19 mouse cellular contexts compared by ENCODE assay signal in the genomic region with DNA sequence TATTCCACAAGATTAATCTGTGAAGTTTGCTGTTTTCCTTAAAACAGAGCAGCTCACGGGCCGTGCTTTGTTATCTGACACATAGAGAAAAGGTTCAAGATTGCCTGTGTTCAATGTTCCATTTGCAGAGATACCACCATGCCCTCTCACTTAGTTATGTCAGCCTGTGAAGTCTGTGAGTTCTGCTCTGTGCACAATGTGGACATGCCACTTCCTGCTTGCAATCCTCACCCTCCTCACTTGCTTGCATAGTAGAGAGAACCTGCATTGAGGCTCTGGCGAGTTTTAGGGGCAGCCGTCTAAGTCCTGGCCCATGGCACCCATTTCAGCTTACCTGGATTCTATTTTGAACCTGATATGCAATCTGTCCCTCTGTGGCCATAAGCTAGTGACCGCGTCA.
"Had no signal": no experiment of that assay in that cellular context is flagged by ENCODE, and none has a peak within 500 bp of the region (broad histone marks: within the 10 kb centered on the region; RNA-seq: fewer than 3 reads in every experiment).

No protein-coding gene starts in this region.

- H3K9me3 ChIP-seq: limb, embryonic 10.5 days; limb, embryonic 13.5 days; megakaryocyte, embryonic 14.5 days; midbrain, embryonic 10.5 days; midbrain, embryonic 13.5 days; neural tube, embryonic 13.5 days had no signal

- H3K9ac ChIP-seq: limb, embryonic 13.5 days; liver, embryonic 14.5 days; liver, postnatal 0 days; lung, embryonic 14.5 days; midbrain, embryonic 13.5 days; neural tube, embryonic 13.5 days had no signal

- DNase-seq: kidney, adult 18-20 months; kidney, adult 9 months; kidney, postnatal 14 days; kidney, postnatal 4 days; liver, postnatal 0 days; lung, embryonic 14.5 days; lung, postnatal 4 days had no signal

- H3K4me3 ChIP-seq: limb, embryonic 10.5 days; limb, embryonic 13.5 days; megakaryocyte, embryonic 14.5 days; midbrain, embryonic 10.5 days; midbrain, embryonic 13.5 days; myocyte; neural tube, embryonic 13.5 days had no signal

- H3K4me2 ChIP-seq: limb, embryonic 13.5 days; lung, embryonic 14.5 days; midbrain, embryonic 13.5 days; neural tube, embryonic 13.5 days had no signal

- H3K27ac ChIP-seq: limb, embryonic 10.5 days; limb, embryonic 13.5 days; liver, embryonic 14.5 days; midbrain, embryonic 10.5 days; midbrain, embryonic 13.5 days; neural tube, embryonic 13.5 days had no signal

- ATAC-seq: inflammation-experienced regulatory T-cells, adult 6 months; intestine, embryonic 16.5 days; liver, postnatal 0 days; lung, postnatal 0 days; midbrain, embryonic 13.5 days; midbrain, embryonic 16.5 days had no signal

- H3K36me3 ChIP-seq: midbrain, embryonic 10.5 days; midbrain, embryonic 13.5 days; neural tube, embryonic 13.5 days had no signal

- H3K27me3 ChIP-seq: limb, embryonic 13.5 days; megakaryocyte, embryonic 14.5 days; midbrain, embryonic 13.5 days; neural tube, embryonic 13.5 days had no signal
